Mouse (Mus musculus) ovary, adult 18-20 months (tissue): ENCODE data around the gene Zfp574.

ENCODE experiments used
- DNase-seq: peaks from one replicate; pipeline ENCODE4 v3.0.0; 2022; ENCODE audit warnings: low spot score, mixed read lengths

The Zfp574 gene

GRCm38 (mm10) chr7:25112178-25112955 lies 40.0 kb downstream of the Zfp574 start:
- DNase-seq: no peak

DNA sequence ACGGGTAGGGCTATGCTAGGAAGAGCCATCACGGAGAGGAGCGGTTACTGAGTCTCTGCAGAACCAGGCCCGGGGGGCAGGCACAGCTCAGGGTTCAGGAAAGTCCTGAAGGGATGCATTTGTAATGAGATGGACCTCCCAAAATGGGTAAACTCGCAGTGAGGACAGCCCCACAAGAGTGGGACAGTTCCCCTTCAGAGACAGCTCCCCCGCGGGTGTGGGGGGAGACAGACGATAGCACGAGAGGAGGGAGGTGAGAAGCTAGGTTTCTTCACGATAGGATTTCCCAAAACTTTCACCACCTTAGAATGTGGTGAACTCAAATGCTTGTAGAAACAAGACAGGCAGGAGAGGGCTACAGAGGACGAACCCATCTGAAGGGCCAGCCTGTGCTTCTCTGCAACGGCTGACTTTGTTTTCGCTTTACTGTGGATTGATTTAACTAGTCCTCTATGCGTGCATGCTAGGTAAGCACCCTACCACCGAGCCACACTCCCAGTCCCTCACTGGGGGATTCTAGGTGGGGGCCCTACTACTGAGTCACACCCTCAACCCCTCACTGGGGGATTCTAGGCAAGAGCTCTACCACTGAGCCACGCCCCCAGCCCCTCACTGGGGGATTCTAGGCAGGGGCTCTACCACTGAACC lies 40.7 kb downstream of the Zfp574 start:
- DNase-seq: no peak

DNA sequence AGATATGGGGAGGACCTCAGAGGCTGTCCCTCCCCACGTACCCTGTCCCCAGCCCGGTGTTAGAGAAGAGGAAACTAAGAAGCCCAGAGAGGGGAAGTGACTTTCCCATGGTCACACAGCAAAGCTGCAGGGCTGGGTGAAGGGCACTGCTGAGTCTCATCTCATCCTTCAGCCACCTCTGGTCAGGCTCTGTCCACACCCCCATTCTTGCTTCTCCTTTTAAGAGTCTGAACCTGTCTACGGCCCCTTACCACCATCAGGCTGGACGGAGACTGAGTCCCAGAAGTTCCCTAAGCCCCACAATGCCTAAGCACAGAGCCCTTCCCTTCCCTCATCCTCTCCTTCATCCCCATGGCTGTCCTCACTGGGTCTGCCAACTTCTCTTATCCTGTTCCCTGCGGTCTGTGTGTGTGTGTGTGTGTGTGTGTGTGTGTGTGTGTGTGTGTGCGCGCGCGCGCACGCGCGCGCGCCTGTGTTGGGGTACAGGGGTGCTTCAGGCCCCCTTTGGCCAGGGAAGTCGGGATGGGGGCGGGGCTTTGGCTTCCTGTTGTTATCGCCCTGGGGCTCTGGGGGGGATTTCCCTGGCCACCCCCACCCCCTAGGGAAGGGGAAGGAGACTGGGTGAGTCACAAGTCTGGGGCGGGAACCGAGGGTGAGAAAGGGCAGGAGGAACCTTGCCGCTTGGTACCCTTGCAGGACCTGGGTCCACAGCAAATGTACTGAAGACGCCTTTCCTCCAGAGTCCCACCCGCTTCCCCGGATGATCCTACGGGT lies 47.9 kb downstream of the Zfp574 start:
- no peak for DNase-seq

- DNase-seq: no peak
Measured at GRCm38 (mm10) chr7:25121240-25121786, 48.9 kb downstream of the Zfp574 start.

DNA sequence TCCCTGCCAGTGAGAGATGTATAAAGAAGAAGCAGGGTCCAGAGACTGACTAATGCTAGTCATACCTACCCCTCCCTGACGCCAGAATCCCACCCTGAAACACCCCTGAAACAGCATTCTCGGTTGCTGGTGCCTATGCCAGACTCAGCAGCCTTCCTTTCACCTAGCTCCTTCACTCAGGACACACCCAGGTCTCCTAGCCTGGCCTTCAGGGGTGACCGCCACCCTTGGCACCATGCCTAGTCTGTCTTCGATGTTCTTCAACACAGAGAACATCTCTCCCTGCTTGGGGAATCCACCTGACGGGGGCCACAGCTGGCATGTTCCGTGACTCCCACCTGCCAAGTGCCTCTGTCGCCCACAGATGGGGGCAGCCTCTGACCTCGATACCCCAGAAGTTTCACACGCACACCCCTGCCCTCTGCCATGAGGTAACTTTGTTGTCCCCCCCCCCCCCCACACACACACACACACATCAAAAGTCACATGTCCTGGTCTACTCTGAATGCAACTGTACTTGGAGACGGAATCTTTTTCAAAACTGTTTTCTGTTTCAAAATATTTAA lies 53.4 kb downstream of the Zfp574 start:
- DNase-seq: no peak

DNA sequence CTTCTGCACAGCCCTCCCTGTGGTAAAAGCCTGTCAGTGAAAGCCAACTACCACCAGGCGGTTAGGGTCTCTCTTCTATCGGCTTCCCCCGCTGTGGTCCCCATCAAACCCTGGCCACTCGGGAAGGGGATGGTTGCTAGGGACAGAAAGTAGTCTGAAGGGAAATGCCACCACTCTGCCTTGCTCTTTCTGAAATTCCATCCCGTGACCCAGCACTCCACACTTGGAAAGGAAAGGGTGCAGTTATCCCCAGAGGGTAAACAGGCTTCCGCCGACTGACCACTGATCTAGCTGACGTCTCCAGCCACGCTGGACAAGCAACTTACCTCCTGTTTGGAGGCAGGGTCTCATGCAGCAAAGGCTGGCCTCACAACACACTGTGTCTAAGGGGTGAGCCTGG lies 55.6 kb downstream of the Zfp574 start:
- no peak for DNase-seq

DNA sequence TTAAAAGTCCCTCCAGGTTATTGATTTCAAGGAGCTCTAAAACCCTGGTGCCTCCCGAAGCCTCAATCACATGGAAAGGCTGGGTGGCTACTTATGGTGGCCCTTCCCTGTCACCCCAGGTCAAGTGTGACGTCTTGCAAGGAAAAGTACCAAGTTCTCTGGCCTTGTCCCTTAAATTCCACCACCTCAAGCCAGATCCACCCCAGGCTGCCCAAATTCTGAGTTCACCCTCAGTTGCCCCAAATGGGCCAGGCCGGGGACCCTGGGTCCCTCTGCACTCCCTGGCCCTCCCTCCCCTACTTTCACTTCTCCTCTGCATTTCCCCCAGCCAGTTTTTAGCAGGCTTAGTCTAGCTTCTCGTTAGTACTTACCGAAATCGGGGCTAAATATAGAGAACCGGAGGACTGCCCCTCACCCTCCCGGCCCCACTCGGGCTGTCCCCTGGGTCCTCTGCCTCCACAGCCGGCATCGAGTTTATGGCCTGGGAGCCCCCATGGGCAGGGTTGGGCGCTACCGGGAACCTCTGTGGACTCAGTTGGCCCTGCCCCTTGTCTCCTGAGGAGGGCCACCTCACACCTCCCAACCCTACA lies 57.1 kb downstream of the Zfp574 start:
- DNase-seq: no peak

- DNase-seq: no peak
Measured at GRCm38 (mm10) chr7:25130565-25130964, 58.2 kb downstream of the Zfp574 start.

DNA sequence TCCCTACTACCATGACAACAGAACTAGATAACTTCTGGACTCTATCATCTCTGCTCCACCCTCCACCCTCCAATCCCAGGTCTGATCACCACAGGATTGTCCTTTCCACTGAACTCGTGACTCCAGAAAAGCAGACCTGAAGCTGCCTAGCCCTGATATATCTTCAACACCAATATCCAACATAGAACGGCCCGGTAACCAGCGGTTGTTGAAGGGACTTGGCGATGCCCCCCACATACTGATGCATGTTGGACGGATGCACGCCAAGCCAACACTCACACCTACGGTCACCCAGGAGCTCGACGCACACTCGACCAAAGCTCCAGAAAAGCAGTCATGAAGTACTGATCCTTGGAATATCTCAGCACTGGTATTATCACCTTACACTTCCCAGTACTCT lies 58.9 kb downstream of the Zfp574 start:
- DNase-seq: no peak

DNA sequence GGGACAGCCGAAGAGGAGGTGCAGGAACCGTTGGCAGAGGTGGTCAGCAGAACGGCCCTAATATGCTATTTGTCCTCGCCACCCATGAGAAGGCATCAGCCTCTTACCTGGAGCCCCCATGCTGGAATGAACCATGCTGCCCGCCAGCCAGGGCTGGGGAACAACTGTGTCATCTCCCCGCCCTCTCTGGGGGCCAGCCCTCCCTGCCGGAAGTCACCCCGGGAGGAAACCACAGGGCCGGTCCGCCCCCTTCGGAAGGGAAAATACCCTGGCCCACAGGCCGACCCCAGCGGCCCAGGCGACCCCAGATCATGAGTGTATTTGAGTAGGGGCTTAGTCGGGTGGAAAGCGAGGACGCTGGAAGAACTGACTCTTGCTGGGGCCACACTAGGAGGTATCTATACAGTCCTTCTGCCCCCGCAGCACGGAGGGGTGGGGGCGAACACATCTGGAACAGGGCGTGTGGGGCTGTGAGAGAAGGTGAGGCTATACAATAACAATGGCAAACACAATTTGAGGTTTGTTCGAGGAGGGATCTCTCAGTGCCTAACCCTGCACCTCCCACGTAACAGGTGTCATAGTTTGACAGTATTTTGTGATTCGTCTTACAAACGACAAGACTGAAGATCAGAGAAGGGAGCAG lies 60.1 kb downstream of the Zfp574 start:
- DNase-seq: no peak
